Mouse (Mus musculus) midbrain, embryonic 15.5 days (tissue): ENCODE data around the gene Sorl1. TPM values are rescaled to one million over a fixed set of nuclear protein-coding genes. Genes with fewer than 3 reads are reported as not detected.

Experiments
- ATAC-seq: fragments of 200-750 bp; cut with Nextera tagmentation; replicated peaks from 2 replicates; pipeline ENCODE4 v1.8.0; 2017; ENCODE audit warnings: moderate TSS enrichment
- H3K27ac ChIP-seq: fragments of 300-500 bp; sonication (generic); 2 replicates; pipeline ENCODE4 v1.5.1; 2015; ENCODE audit warnings: mild to moderate bottlenecking, inconsistent platforms
- H3K27me3 ChIP-seq: fragments of 300-500 bp; sonication (generic); replicated peaks from 2 replicates; pipeline ENCODE4 v1.6.1; 2015; ENCODE audit warnings: inconsistent platforms
- H3K36me3 ChIP-seq: fragments of 300-500 bp; sonication (generic); replicated peaks from 2 replicates; pipeline ENCODE4 v1.6.1; 2015; ENCODE audit warnings: inconsistent platforms
- H3K4me1 ChIP-seq: fragments of 300-500 bp; sonication (generic); 2 replicates; pipeline ENCODE4 v1.6.1; 2015; ENCODE audit warnings: inconsistent platforms
- H3K4me2 ChIP-seq: fragments of 300-500 bp; sonication (generic); 2 replicates; pipeline ENCODE4 v1.6.1; 2015; ENCODE audit warnings: inconsistent platforms, mild to moderate bottlenecking, moderate library complexity
- H3K4me3 ChIP-seq: fragments of 300-500 bp; sonication (generic); 2 replicates; pipeline ENCODE4 v1.5.1; 2015; ENCODE audit warnings: mild to moderate bottlenecking, inconsistent platforms
- H3K9ac ChIP-seq: fragments of 300-500 bp; sonication (generic); 2 replicates; pipeline ENCODE4 v1.6.1; 2015; ENCODE audit warnings: mild to moderate bottlenecking, inconsistent platforms
- H3K9me3 ChIP-seq: fragments of 300-500 bp; sonication (generic); 2 replicates; pipeline ENCODE4 v1.6.1; 2016; ENCODE audit warnings: inconsistent platforms
- WGBS: fragments of 180-500 bp; shearing (Covaris S2); methylation state at CpG from one replicate; pipeline ENCODE4 v1.1.7; 2015; ENCODE audit warnings: mixed read lengths; 5-methylcytosine and 5-hydroxymethylcytosine counted together
- polyA plus RNA-seq: library from polyadenylated mRNA; unstranded; fragments of >200 nt; fragmentation: Nextera tagmentation; extraction: Ambion mirVana; gene quantifications from 2 replicates; pipeline ENCODE4 v1.2.1, GENCODE M21; 2015

Gene Sorl1
- polyA plus RNA-seq, 1 experiment from 2014 or later, result 10.1 TPM

GRCm38 (mm10) chr9:42101266-42101665, 22.8 kb downstream of the Sorl1 start:
- Histone ChIP-seq H3K36me3 (no peaks in the 10 kb centered on the region), H3K4me1 (no peaks in the 10 kb centered on the region), H3K27me3 (no peaks in the 10 kb centered on the region), H3K4me3 (no peak overlapping the region), H3K9me3 (no peaks in the 10 kb centered on the region), H3K27ac (no peak overlapping the region), H3K9ac (no peak overlapping the region), H3K4me2 (no peak overlapping the region)
- WGBS, result 91% methylated on average over 7 of the region's 7 CpGs
- ATAC-seq, result no peak

GRCm38 (mm10) chr9:42100618-42101210, 23.4 kb downstream of the Sorl1 start:
- H3K27ac ChIP-seq, result no peak overlapping the region
- H3K27me3 ChIP-seq, result no peaks in the 10 kb centered on the region
- no peak overlapping the region for H3K4me3 ChIP-seq
- H3K36me3 ChIP-seq, result no peaks in the 10 kb centered on the region
- no peak for ATAC-seq
- WGBS, result 79% methylated on average over 9 of the region's 9 CpGs
- H3K9ac ChIP-seq, result no peak overlapping the region
- H3K9me3 ChIP-seq, result no peaks in the 10 kb centered on the region
- no peaks in the 10 kb centered on the region for H3K4me1 ChIP-seq
- H3K4me2 ChIP-seq, result no peak overlapping the region

- Histone ChIP-seq H3K4me3 (no peak overlapping the region), H3K27me3 (no peaks in the 10 kb centered on the region), H3K36me3 (no peaks in the 10 kb centered on the region), H3K9ac (no peak overlapping the region), H3K27ac (no peak overlapping the region), H3K4me2 (no peak overlapping the region), H3K4me1 (no peaks in the 10 kb centered on the region), H3K9me3 (no peaks in the 10 kb centered on the region)
- 86% methylated on average over 5 of the region's 5 CpGs for WGBS
- no peak for ATAC-seq
Observed at GRCm38 (mm10) chr9:42098474-42099121, 25.5 kb downstream of the Sorl1 start.

GRCm38 (mm10) chr9:42097731-42098473, 26.2 kb downstream of the Sorl1 start:
- 90% methylated on average over 8 of the region's 8 CpGs for WGBS
- no peak for ATAC-seq

GRCm38 (mm10) chr9:42097006-42097730, 26.9 kb downstream of the Sorl1 start:
- Histone ChIP-seq H3K27ac (no peak overlapping the region), H3K4me2 (no peak overlapping the region), H3K36me3 (no peaks in the 10 kb centered on the region), H3K9ac (no peak overlapping the region), H3K9me3 (no peaks in the 10 kb centered on the region), H3K4me3 (no peak overlapping the region), H3K27me3 (no peaks in the 10 kb centered on the region), H3K4me1 (no peaks in the 10 kb centered on the region)
- WGBS, result 94% methylated on average over 7 of the region's 7 CpGs
- no peak for ATAC-seq

More at GRCm38 (mm10) chr9:42097731-42098473, 26.2 kb downstream of the Sorl1 start:
- H3K4me3 ChIP-seq, result no peak overlapping the region
- H3K27ac ChIP-seq, result no peak overlapping the region
- H3K4me1 ChIP-seq, result no peaks in the 10 kb centered on the region
- H3K9me3 ChIP-seq, result no peaks in the 10 kb centered on the region
- no peaks in the 10 kb centered on the region for H3K36me3 ChIP-seq
- no peak overlapping the region for H3K9ac ChIP-seq
- no peaks in the 10 kb centered on the region for H3K27me3 ChIP-seq
- H3K4me2 ChIP-seq, result no peak overlapping the region

GRCm38 (mm10) chr9:42094752-42095151, 29.3 kb downstream of the Sorl1 start:
- no peaks in the 10 kb centered on the region for H3K27me3 ChIP-seq
- no peak for ATAC-seq
- H3K4me2 ChIP-seq, result no peak overlapping the region
- no peaks in the 10 kb centered on the region for H3K9me3 ChIP-seq
- WGBS, result 81% methylated on average over 11 of the region's 11 CpGs
- 0 out of 2 replicates have a peak, but pooled peaks cover 4% of the 10 kb centered on the region for H3K36me3 ChIP-seq
- no peak overlapping the region for H3K4me3 ChIP-seq
- no peak overlapping the region for H3K27ac ChIP-seq
- no peaks in the 10 kb centered on the region for H3K4me1 ChIP-seq
- no peak overlapping the region for H3K9ac ChIP-seq

- 88% methylated on average over 7 of the region's 7 CpGs for WGBS
Observed at GRCm38 (mm10) chr9:42094028-42094551, 30.0 kb downstream of the Sorl1 start.

GRCm38 (mm10) chr9:42092749-42093148, 31.3 kb downstream of the Sorl1 start:
- 0 out of 2 replicates have a peak, but pooled peaks cover 4% of the 10 kb centered on the region for H3K36me3 ChIP-seq
- H3K9me3 ChIP-seq, result no peaks in the 10 kb centered on the region
- H3K4me2 ChIP-seq, result no peak overlapping the region
- H3K4me1 ChIP-seq, result no peaks in the 10 kb centered on the region
- H3K27me3 ChIP-seq, result no peaks in the 10 kb centered on the region
- WGBS, result 92% methylated on average over 2 of the region's 2 CpGs
- no peak overlapping the region for H3K27ac ChIP-seq
- no peak overlapping the region for H3K4me3 ChIP-seq
- ATAC-seq, result no peak
- no peak overlapping the region for H3K9ac ChIP-seq

More at GRCm38 (mm10) chr9:42094028-42094551, 30.0 kb downstream of the Sorl1 start:
- Histone ChIP-seq H3K36me3 (0 out of 2 replicates have a peak, but pooled peaks cover 4% of the 10 kb centered on the region), H3K4me1 (no peaks in the 10 kb centered on the region), H3K9me3 (no peaks in the 10 kb centered on the region), H3K9ac (no peak overlapping the region), H3K27ac (no peak overlapping the region), H3K4me2 (no peak overlapping the region), H3K4me3 (no peak overlapping the region), H3K27me3 (no peaks in the 10 kb centered on the region)
- ATAC-seq, result no peak

- Histone ChIP-seq H3K27ac (no peak overlapping the region), H3K36me3 (0 out of 2 replicates have a peak, but pooled peaks cover 4% of the 10 kb centered on the region), H3K27me3 (no peaks in the 10 kb centered on the region), H3K4me1 (no peaks in the 10 kb centered on the region), H3K4me3 (no peak overlapping the region), H3K9ac (no peak overlapping the region), H3K9me3 (no peaks in the 10 kb centered on the region), H3K4me2 (no peak overlapping the region)
- 95% methylated on average over 4 of the region's 4 CpGs for WGBS
- ATAC-seq, result no peak
Observed at GRCm38 (mm10) chr9:42091561-42091960, 32.5 kb downstream of the Sorl1 start.

GRCm38 (mm10) chr9:42087921-42088320, 36.2 kb downstream of the Sorl1 start:
- WGBS, result 78% methylated on average over 4 of the region's 4 CpGs

GRCm38 (mm10) chr9:42085970-42086369, 38.1 kb downstream of the Sorl1 start:
- Histone ChIP-seq H3K4me1 (no peaks in the 10 kb centered on the region), H3K9ac (no peak overlapping the region), H3K27me3 (no peaks in the 10 kb centered on the region), H3K4me2 (no peak overlapping the region), H3K9me3 (no peaks in the 10 kb centered on the region), H3K36me3 (no peaks in the 10 kb centered on the region), H3K4me3 (no peak overlapping the region), H3K27ac (no peak overlapping the region)
- no peak for ATAC-seq
- WGBS, result 95% methylated on average over 13 of the region's 13 CpGs

More at GRCm38 (mm10) chr9:42087921-42088320, 36.2 kb downstream of the Sorl1 start:
- H3K4me1 ChIP-seq, result no peaks in the 10 kb centered on the region
- H3K4me3 ChIP-seq, result no peak overlapping the region
- no peak overlapping the region for H3K27ac ChIP-seq
- no peaks in the 10 kb centered on the region for H3K9me3 ChIP-seq
- no peak overlapping the region for H3K4me2 ChIP-seq
- no peaks in the 10 kb centered on the region for H3K27me3 ChIP-seq
- ATAC-seq, result no peak
- H3K36me3 ChIP-seq, result 0 out of 2 replicates have a peak, but pooled peaks cover 4% of the 10 kb centered on the region
- no peak overlapping the region for H3K9ac ChIP-seq

GRCm38 (mm10) chr9:42083661-42084067, 40.4 kb downstream of the Sorl1 start:
- no peak overlapping the region for H3K9ac ChIP-seq
- no peak overlapping the region for H3K4me3 ChIP-seq
- H3K4me2 ChIP-seq, result no peak overlapping the region
- H3K4me1 ChIP-seq, result no peaks in the 10 kb centered on the region
- H3K36me3 ChIP-seq, result no peaks in the 10 kb centered on the region
- no peak overlapping the region for H3K27ac ChIP-seq
- ATAC-seq, result no peak
- H3K9me3 ChIP-seq, result no peaks in the 10 kb centered on the region
- WGBS, result 93% methylated on average over 4 of the region's 4 CpGs
- H3K27me3 ChIP-seq, result no peaks in the 10 kb centered on the region
